Mouse (Mus musculus): ENCODE data around the gene Kxd1. TPM values are rescaled to one million over a fixed set of nuclear protein-coding genes. Genes with fewer than 3 reads are reported as not detected.

The Kxd1 gene
- polyA plus RNA-seq, 1 experiment from 2014 or later: 36.2 TPM

DNA sequence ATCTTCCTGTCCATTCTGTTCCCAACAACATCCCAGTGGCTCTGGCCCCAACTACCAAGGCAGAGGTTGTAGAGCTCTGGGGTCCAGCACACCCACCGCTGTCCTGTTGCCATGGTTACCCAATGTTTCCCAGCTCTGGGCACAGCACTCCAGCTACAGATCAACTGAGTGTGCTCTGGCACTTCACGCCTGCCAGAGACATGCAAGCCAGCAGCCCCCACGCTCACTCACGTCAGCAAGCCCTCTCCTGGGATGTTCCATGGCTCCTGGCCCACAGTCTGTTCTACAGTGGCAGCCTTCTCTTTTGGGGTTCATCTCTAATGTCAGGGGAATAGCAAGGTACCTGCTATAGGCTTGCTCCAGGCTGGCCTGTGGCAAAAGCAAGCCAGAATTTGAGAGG lies 64.5 kb downstream of the Kxd1 start:
- Histone ChIP-seq H3K27me3 (no peaks in the 10 kb centered on the region), H3K9ac (no peak overlapping the region), H3K4me2 (no peak overlapping the region), H3K4me1 (replicated peaks) (peaks cover 32% of the 10 kb centered on the region), H3K9me3 (replicated peaks) (peaks cover 4% of the 10 kb centered on the region; the same call in 1 of the 2 replicates), H3K4me3 (replicated peaks) (no peak overlapping the region), H3K27ac (no peak overlapping the region), H3K36me3 (peaks cover 17% of the 10 kb centered on the region)
- ATAC-seq (ENCODE audit: low read depth): no peak
- WGBS (ENCODE audit: insufficient replicate concordance): 85% methylated on average over 4 of the region's 4 CpGs
- no peak for DNase-seq

DNA sequence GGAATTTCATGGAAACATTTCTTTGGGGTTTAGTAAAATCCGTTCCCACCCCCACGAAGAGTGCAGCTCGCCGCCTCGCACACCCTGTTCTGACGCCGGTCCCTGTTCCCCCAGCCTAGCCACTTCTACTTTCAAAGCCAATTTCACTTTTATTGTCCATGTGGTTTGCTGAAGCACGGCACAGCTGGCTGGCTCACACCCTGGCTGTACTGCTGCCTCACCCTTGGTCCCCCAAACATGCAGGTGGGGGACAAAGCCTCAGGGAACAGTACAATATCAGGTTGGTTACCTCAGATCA lies 65.3 kb downstream of the Kxd1 start:
- H3K27ac ChIP-seq: no peak overlapping the region
- DNase-seq: no peak

DNA sequence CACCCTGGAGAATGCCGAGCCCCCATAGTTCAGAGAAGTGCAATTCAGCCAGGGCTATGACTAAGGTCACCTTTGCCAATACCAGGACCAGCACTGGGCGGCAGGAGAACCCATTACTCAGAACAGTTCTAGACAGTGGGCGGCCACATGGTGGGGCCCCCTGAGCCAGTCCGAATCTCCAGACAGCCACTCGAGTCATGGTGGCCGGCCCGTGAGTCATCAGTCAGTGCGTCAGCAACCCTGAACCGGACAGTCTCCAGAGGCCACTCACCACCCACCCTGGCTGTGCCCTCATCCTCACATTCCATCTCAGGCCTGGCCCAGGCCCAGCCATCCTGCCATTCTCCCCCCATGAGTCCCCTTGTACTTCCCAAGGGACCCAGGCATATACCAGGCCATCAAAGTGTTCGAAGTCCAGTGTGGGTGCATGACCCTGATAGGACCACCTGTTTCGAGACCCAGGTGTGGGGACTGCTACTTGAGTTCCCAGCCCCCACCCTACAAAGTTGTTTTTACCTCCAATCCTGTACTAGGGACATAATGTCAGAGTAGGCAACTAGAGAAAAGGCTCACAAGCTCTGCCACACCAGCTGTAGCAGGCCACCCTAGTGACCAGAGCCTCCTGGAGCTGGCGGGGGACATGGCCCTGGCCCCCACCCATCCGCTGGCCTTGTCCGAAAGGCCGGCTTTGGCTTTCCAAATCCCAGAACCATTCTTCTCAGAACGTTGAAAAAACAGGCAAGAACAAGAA lies 65.8 kb downstream of the Kxd1 start:
- DNase-seq (no peak), ATAC-seq (ENCODE audit: low read depth) (no peak)
- WGBS (ENCODE audit: insufficient replicate concordance): 79% methylated on average over 16 of the region's 16 CpGs
- Histone ChIP-seq H3K9ac (no peak overlapping the region), H3K9me3 (replicated peaks) (peaks cover 4% of the 10 kb centered on the region; the same call in 1 of the 2 replicates), H3K4me3 (replicated peaks) (no peak overlapping the region), H3K27me3 (no peaks in the 10 kb centered on the region), H3K27ac (no peak overlapping the region), H3K4me1 (replicated peaks) (peaks cover 31% of the 10 kb centered on the region), H3K4me2 (no peak overlapping the region), H3K36me3 (peaks cover 17% of the 10 kb centered on the region)

More for the DNA sequence above, 65.3 kb downstream of the Kxd1 start:
- H3K4me2 ChIP-seq: no peak overlapping the region
- H3K9ac ChIP-seq: no peak overlapping the region
- no peak for ATAC-seq (ENCODE audit: low read depth)
- H3K27me3 ChIP-seq: no peaks in the 10 kb centered on the region
- WGBS (ENCODE audit: insufficient replicate concordance): 86% methylated on average over 8 of the region's 8 CpGs
- H3K4me3 ChIP-seq (replicated peaks): no peak overlapping the region
- peaks cover 17% of the 10 kb centered on the region for H3K36me3 ChIP-seq
- H3K9me3 ChIP-seq (replicated peaks): peaks cover 4% of the 10 kb centered on the region; the same call in 1 of the 2 replicates
- H3K4me1 ChIP-seq (replicated peaks): peaks cover 32% of the 10 kb centered on the region

- no peaks in the 10 kb centered on the region for H3K27me3 ChIP-seq
- H3K9me3 ChIP-seq (replicated peaks): peaks cover 4% of the 10 kb centered on the region; the same call in 1 of the 2 replicates
- H3K4me3 ChIP-seq (replicated peaks): no peak overlapping the region
- WGBS (ENCODE audit: insufficient replicate concordance): 81% methylated on average over 9 of the region's 9 CpGs
- H3K36me3 ChIP-seq: peaks cover 11% of the 10 kb centered on the region; the same call in 1 of the 2 replicates
- no peak for DNase-seq
- no peak overlapping the region for H3K27ac ChIP-seq
- no peak for ATAC-seq (ENCODE audit: low read depth)
- peaks cover 22% of the 10 kb centered on the region for H3K4me1 ChIP-seq (replicated peaks)
- H3K4me2 ChIP-seq: no peak overlapping the region
- no peak overlapping the region for H3K9ac ChIP-seq
Measured at GRCm38 (mm10) chr8:70460606-70461005, 67.2 kb downstream of the Kxd1 start.

- peaks cover 11% of the 10 kb centered on the region; the same call in 1 of the 2 replicates for H3K36me3 ChIP-seq
- 79% methylated on average over 5 of the region's 5 CpGs for WGBS (ENCODE audit: insufficient replicate concordance)
Measured at GRCm38 (mm10) chr8:70460199-70460598, 67.6 kb downstream of the Kxd1 start.

GRCm38 (mm10) chr8:70459636-70460035 lies 68.1 kb downstream of the Kxd1 start:
- peaks cover 22% of the 10 kb centered on the region for H3K4me1 ChIP-seq (replicated peaks)
- WGBS (ENCODE audit: insufficient replicate concordance): 88% methylated on average over 2 of the region's 2 CpGs
- no peaks in the 10 kb centered on the region for H3K27me3 ChIP-seq
- H3K27ac ChIP-seq: no peak overlapping the region
- no peak overlapping the region for H3K4me3 ChIP-seq (replicated peaks)
- peaks cover 9% of the 10 kb centered on the region; the same call in 1 of the 2 replicates for H3K36me3 ChIP-seq
- ATAC-seq (ENCODE audit: low read depth): no peak
- peaks cover 4% of the 10 kb centered on the region; the same call in 1 of the 2 replicates for H3K9me3 ChIP-seq (replicated peaks)
- no peak overlapping the region for H3K9ac ChIP-seq
- DNase-seq: no peak
- H3K4me2 ChIP-seq: no peak overlapping the region

More at GRCm38 (mm10) chr8:70460199-70460598, 67.6 kb downstream of the Kxd1 start:
- no peak overlapping the region for H3K27ac ChIP-seq
- DNase-seq (no peak), ATAC-seq (ENCODE audit: low read depth) (no peak)
- no peaks in the 10 kb centered on the region for H3K27me3 ChIP-seq
- H3K9ac ChIP-seq: no peak overlapping the region
- no peak overlapping the region for H3K4me3 ChIP-seq (replicated peaks)
- H3K4me1 ChIP-seq (replicated peaks): peaks cover 22% of the 10 kb centered on the region
- peaks cover 4% of the 10 kb centered on the region; the same call in 1 of the 2 replicates for H3K9me3 ChIP-seq (replicated peaks)
- H3K4me2 ChIP-seq: no peak overlapping the region

- Histone ChIP-seq H3K27ac (no peak overlapping the region), H3K4me1 (replicated peaks) (peaks cover 22% of the 10 kb centered on the region), H3K9me3 (replicated peaks) (peaks cover 4% of the 10 kb centered on the region; the same call in 1 of the 2 replicates), H3K4me2 (no peak overlapping the region), H3K36me3 (0 out of 2 replicates have a peak, but pooled peaks cover 5% of the 10 kb centered on the region), H3K4me3 (replicated peaks) (no peak overlapping the region), H3K27me3 (no peaks in the 10 kb centered on the region), H3K9ac (no peak overlapping the region)
- WGBS (ENCODE audit: insufficient replicate concordance): 59% methylated on average over 3 of the region's 3 CpGs
- no peak for ATAC-seq (ENCODE audit: low read depth)
- no peak for DNase-seq
Measured at GRCm38 (mm10) chr8:70458462-70458861, 69.3 kb downstream of the Kxd1 start.

Other genes starting within 250 kb of the Kxd1 start
- gene Homer3, start 245.1 kb downstream of the Kxd1 start, polyA plus RNA-seq (2015; fragmentation: Nextera tagmentation; extraction: Ambion mirVana): 8.6 and 9.4 TPM in 2 replicates
- 32.4 and 34.1 TPM in 2 replicates for gene Ddx49, start 225.5 kb downstream of the Kxd1 start, polyA plus RNA-seq (2015; fragmentation: Nextera tagmentation; extraction: Ambion mirVana)
- gene Cope, start 225.4 kb downstream of the Kxd1 start, polyA plus RNA-seq (2015; fragmentation: Nextera tagmentation; extraction: Ambion mirVana): 170 and 197 TPM in 2 replicates
- 0.15 and 0.30 TPM in 2 replicates for gene Cers1, start 212.2 kb downstream of the Kxd1 start, polyA plus RNA-seq (2015; fragmentation: Nextera tagmentation; extraction: Ambion mirVana)
- gene Gdf1, start 198.1 kb downstream of the Kxd1 start, polyA plus RNA-seq (2015; fragmentation: Nextera tagmentation; extraction: Ambion mirVana): 0.17 and 0.29 TPM in 2 replicates
- 11.5 and 12.8 TPM in 2 replicates for gene Upf1, start 174.7 kb downstream of the Kxd1 start, polyA plus RNA-seq (2015; fragmentation: Nextera tagmentation; extraction: Ambion mirVana)
- 0.48 and 0.58 TPM in 2 replicates for gene Comp, start 154.4 kb downstream of the Kxd1 start, polyA plus RNA-seq (2015; fragmentation: Nextera tagmentation; extraction: Ambion mirVana)
- 3.9 and 4.9 TPM in 2 replicates for gene Crtc1, start 88.4 kb downstream of the Kxd1 start, polyA plus RNA-seq (2015; fragmentation: Nextera tagmentation; extraction: Ambion mirVana)
- 6.7 and 7.0 TPM in 2 replicates for gene Klhl26, start 51.0 kb downstream of the Kxd1 start, polyA plus RNA-seq (2015; fragmentation: Nextera tagmentation; extraction: Ambion mirVana)
- 0.14 and 0.33 TPM in 2 replicates for gene Tmem59l, start 40.6 kb downstream of the Kxd1 start, polyA plus RNA-seq (2015; fragmentation: Nextera tagmentation; extraction: Ambion mirVana)
- gene Crlf1, start 34.8 kb downstream of the Kxd1 start, polyA plus RNA-seq (2015; fragmentation: Nextera tagmentation; extraction: Ambion mirVana): 3.2 and 3.6 TPM in 2 replicates
- gene Rex1bd, start 21.2 kb downstream of the Kxd1 start, polyA plus RNA-seq (2015; fragmentation: Nextera tagmentation; extraction: Ambion mirVana): 81.2 and 82.3 TPM in 2 replicates
- 736 and 758 TPM in 2 replicates for gene Uba52, start 17.2 kb downstream of the Kxd1 start, polyA plus RNA-seq (2015; fragmentation: Nextera tagmentation; extraction: Ambion mirVana)
- gene Fkbp8, start 232 bp downstream of the Kxd1 start, polyA plus RNA-seq (2015; fragmentation: Nextera tagmentation; extraction: Ambion mirVana): 177 and 182 TPM in 2 replicates
- 9.7 and 10.5 TPM in 2 replicates for gene Ell, start 11.5 kb upstream of the Kxd1 start, polyA plus RNA-seq (2015; fragmentation: Nextera tagmentation; extraction: Ambion mirVana)
- 82.8 and 84.9 TPM in 2 replicates for gene Isyna1, start 66.4 kb upstream of the Kxd1 start, polyA plus RNA-seq (2015; fragmentation: Nextera tagmentation; extraction: Ambion mirVana)
- 54.2 and 62.4 TPM in 2 replicates for gene Ssbp4, start 80.9 kb upstream of the Kxd1 start, polyA plus RNA-seq (2015; fragmentation: Nextera tagmentation; extraction: Ambion mirVana)
- 5.4 and 5.6 TPM in 2 replicates for gene Lrrc25, start 88.2 kb upstream of the Kxd1 start, polyA plus RNA-seq (2015; fragmentation: Nextera tagmentation; extraction: Ambion mirVana)
- 3.9 and 4.1 TPM in 2 replicates for gene Gdf15, start 104.5 kb upstream of the Kxd1 start, polyA plus RNA-seq (2015; fragmentation: Nextera tagmentation; extraction: Ambion mirVana)
- gene Pgpep1, start 132.4 kb upstream of the Kxd1 start, polyA plus RNA-seq (2015; fragmentation: Nextera tagmentation; extraction: Ambion mirVana): 17.9 and 19.5 TPM in 2 replicates
- gene Lsm4, start 145.3 kb upstream of the Kxd1 start, polyA plus RNA-seq (2015; fragmentation: Nextera tagmentation; extraction: Ambion mirVana): 185 and 200 TPM in 2 replicates
- gene Jund, start 171.0 kb upstream of the Kxd1 start, polyA plus RNA-seq (2015; fragmentation: Nextera tagmentation; extraction: Ambion mirVana): 17.9 and 22.0 TPM in 2 replicates
- not detected in 2 replicates for gene Iqcn, start 175.5 kb upstream of the Kxd1 start, polyA plus RNA-seq (2015; fragmentation: Nextera tagmentation; extraction: Ambion mirVana)
- 0.14 TPM in 1 of 2 replicates, not detected in the other for gene Gm3336, start 190.6 kb upstream of the Kxd1 start, polyA plus RNA-seq (2015; fragmentation: Nextera tagmentation; extraction: Ambion mirVana)
- 0.40 and 0.43 TPM in 2 replicates for gene Pde4c, start 195.8 kb upstream of the Kxd1 start, polyA plus RNA-seq (2015; fragmentation: Nextera tagmentation; extraction: Ambion mirVana)
- gene Rab3a, start 226.7 kb upstream of the Kxd1 start, polyA plus RNA-seq (2015; fragmentation: Nextera tagmentation; extraction: Ambion mirVana): 2.7 and 3.9 TPM in 2 replicates
- 45.6 and 50.4 TPM in 2 replicates for gene Mpv17l2, start 233.0 kb upstream of the Kxd1 start, polyA plus RNA-seq (2015; fragmentation: Nextera tagmentation; extraction: Ambion mirVana)
- 18.0 and 18.2 TPM in 2 replicates for gene Pik3r2, start 248.8 kb upstream of the Kxd1 start, polyA plus RNA-seq (2015; fragmentation: Nextera tagmentation; extraction: Ambion mirVana)

All from liver, embryonic 13.5 days (tissue).